ENCODE assay signal across 9 mouse cellular contexts in the genomic region with DNA sequence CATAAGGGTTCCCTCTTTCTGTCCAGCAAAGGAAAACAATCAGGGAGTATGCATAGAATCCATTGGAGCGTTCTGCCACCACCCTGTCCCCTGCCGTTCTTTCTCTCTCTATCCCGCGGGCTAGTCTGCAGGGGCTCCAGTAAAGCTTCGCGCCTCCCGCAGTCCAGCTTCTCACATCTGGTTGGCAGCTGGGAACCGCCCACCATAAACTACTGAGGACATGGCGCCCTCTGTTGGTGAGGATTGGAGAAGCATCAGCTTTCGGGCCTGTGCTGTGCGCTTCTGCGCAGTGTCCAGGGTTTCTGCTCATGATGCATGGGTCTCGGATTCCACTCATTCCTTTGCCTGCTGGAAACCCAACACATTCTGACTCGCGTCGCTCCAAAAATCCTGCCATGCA. TPM values are rescaled to one million over a fixed set of nuclear protein-coding genes. Genes with fewer than 3 reads are reported as not detected.
A peak's percentile ranks its signal among the peaks of the same experiment; 100 is the strongest.
DNase-seq lines count a peak whose midpoint lies in the region; ATAC-seq and TF ChIP-seq lines count a peak whose summit lies in the region.
"Had no signal": no experiment of that assay in that cellular context is flagged by ENCODE, and none has a peak within 500 bp of the region (broad histone marks: within the 10 kb centered on the region; RNA-seq: fewer than 3 reads in every experiment).

No protein-coding gene starts in this region.

- no peaks in the 10 kb centered on the region for H3K36me3 ChIP-seq in forebrain, embryonic 12.5 days (replicated peaks)
- H3K36me3 ChIP-seq in heart, postnatal 0 days (replicated peaks; ENCODE audit: control insufficient read depth, insufficient read depth, low read length) = no peaks in the 10 kb centered on the region
- no peaks in the 10 kb centered on the region for H3K36me3 ChIP-seq in liver, postnatal 0 days (replicated peaks; ENCODE audit: insufficient read depth, low read length)
- H3K36me3 ChIP-seq in neural tube, embryonic 14.5 days (ENCODE audit: control insufficient read depth, insufficient read depth, low read length) = no peaks in the 10 kb centered on the region
- H3K36me3 ChIP-seq in testis, adult 2 months (ENCODE audit: control insufficient read depth, insufficient read depth, low read length) = no peaks in the 10 kb centered on the region

- H3K4me2 ChIP-seq in forebrain, embryonic 12.5 days = peak overlapping the region; percentile 59
- H3K4me2 ChIP-seq in heart, postnatal 0 days (ENCODE audit: low read depth, low read length) = peak overlapping the region; percentile 13; the same call in 1 of the 2 replicates
- no peak overlapping the region; the same call in 1 of the 2 replicates for H3K4me2 ChIP-seq in liver, postnatal 0 days (ENCODE audit: low read depth, low read length)
- peak overlapping the region; percentile 64 for H3K4me2 ChIP-seq in neural tube, embryonic 14.5 days (ENCODE audit: low read depth, low read length)

- peak; percentile 66 for ATAC-seq in CD4-positive, CD25-positive, alpha-beta regulatory T cell, adult 4 months
- peak; percentile 75 for ATAC-seq in forebrain, embryonic 12.5 days (ENCODE audit: low FRiP score)
- ATAC-seq in heart, postnatal 0 days (ENCODE audit: insufficient read depth, low read depth) = peak; percentile 81
- ATAC-seq in liver, postnatal 0 days = peak; percentile 77
- ATAC-seq in neural tube, embryonic 14.5 days (ENCODE audit: low read depth) = peak; percentile 76

- H3K27ac ChIP-seq in forebrain, embryonic 12.5 days = no peak overlapping the region
- no peak overlapping the region for H3K27ac ChIP-seq in heart, postnatal 0 days (ENCODE audit: low read depth)
- H3K27ac ChIP-seq in liver, postnatal 0 days (ENCODE audit: low read depth) = no peak overlapping the region
- H3K27ac ChIP-seq in neural tube, embryonic 14.5 days (ENCODE audit: low read depth, low read length) = no peak overlapping the region
- H3K27ac ChIP-seq in testis, adult 2 months (ENCODE audit: control insufficient read depth, insufficient read depth, low read depth, low read length) = peak overlapping the region; percentile 42

- TF ChIP-seq EP300 in heart, postnatal 0 days (IDR thresholded peaks at IDR 0.05; ENCODE audit: low read depth) = no peak
- no peak for TF ChIP-seq EP300 in liver, postnatal 0 days (IDR thresholded peaks at IDR 0.05; ENCODE audit: low read depth)

- WGBS in forebrain, embryonic 12.5 days = under 1% methylated on average over 16 of the region's 16 CpGs
- under 1% methylated on average over 16 of the region's 16 CpGs for WGBS in heart, postnatal 0 days
- WGBS in liver, postnatal 0 days (ENCODE audit: insufficient replicate concordance) = under 1% methylated on average over 16 of the region's 16 CpGs
- WGBS in neural tube, embryonic 14.5 days = 0% methylated on average over 16 of the region's 16 CpGs

- TF ChIP-seq CTCF in heart, postnatal 0 days (IDR thresholded peaks at IDR 0.05; ENCODE audit: low read depth) = peak; percentile 93
- peak; percentile 91 for TF ChIP-seq CTCF in liver, postnatal 0 days (IDR thresholded peaks at IDR 0.05; ENCODE audit: low read depth)
- TF ChIP-seq CTCF in testis, adult 2 months (IDR thresholded peaks at IDR 0.05; ENCODE audit: control insufficient read depth, insufficient read depth, insufficient replicate concordance, low read depth, low read length) = peak; percentile 94

- H3K9me3 ChIP-seq in forebrain, embryonic 12.5 days = no peaks in the 10 kb centered on the region
- H3K9me3 ChIP-seq in heart, postnatal 0 days (replicated peaks; ENCODE audit: control insufficient read depth, low read length) = no peaks in the 10 kb centered on the region
- no peaks in the 10 kb centered on the region for H3K9me3 ChIP-seq in liver, postnatal 0 days (ENCODE audit: low read length)
- H3K9me3 ChIP-seq in neural tube, embryonic 14.5 days (ENCODE audit: control insufficient read depth, low read length) = no peaks in the 10 kb centered on the region

- H3K27me3 ChIP-seq in forebrain, embryonic 12.5 days = peaks cover 90% of the 10 kb centered on the region
- H3K27me3 ChIP-seq in heart, postnatal 0 days (ENCODE audit: control insufficient read depth, insufficient read depth, low read length) = peaks cover 68% of the 10 kb centered on the region
- H3K27me3 ChIP-seq in liver, postnatal 0 days (ENCODE audit: insufficient read depth, low read length) = peaks cover 79% of the 10 kb centered on the region
- H3K27me3 ChIP-seq in neural tube, embryonic 14.5 days (ENCODE audit: control insufficient read depth, insufficient read depth, low read length) = peaks cover 12% of the 10 kb centered on the region; the same call in 1 of the 2 replicates
- H3K27me3 ChIP-seq in testis, adult 2 months (ENCODE audit: control insufficient read depth, insufficient read depth, low read length) = no peaks in the 10 kb centered on the region

- H3K4me3 ChIP-seq in forebrain, embryonic 12.5 days (replicated peaks) = peak overlapping the region; percentile 8
- no peak overlapping the region for H3K4me3 ChIP-seq in heart, postnatal 0 days (ENCODE audit: low read depth, low read length)
- no peak overlapping the region for H3K4me3 ChIP-seq in liver, postnatal 0 days (ENCODE audit: low read depth, low read length)
- no peak overlapping the region for H3K4me3 ChIP-seq in neural tube, embryonic 14.5 days (ENCODE audit: low read depth, low read length)
- H3K4me3 ChIP-seq in testis, adult 2 months (ENCODE audit: control insufficient read depth, low read depth, low read length) = no peak overlapping the region
- H3K4me3 ChIP-seq: erythroblast, embryonic 14.5 days had no signal

- H3K4me1 ChIP-seq in forebrain, embryonic 12.5 days = peaks cover 48% of the 10 kb centered on the region
- no peaks in the 10 kb centered on the region for H3K4me1 ChIP-seq in heart, postnatal 0 days (ENCODE audit: control insufficient read depth, insufficient read depth)
- H3K4me1 ChIP-seq in liver, postnatal 0 days (ENCODE audit: insufficient read depth) = peaks cover 15% of the 10 kb centered on the region
- peaks cover 22% of the 10 kb centered on the region for H3K4me1 ChIP-seq in neural tube, embryonic 14.5 days (ENCODE audit: control insufficient read depth, insufficient read depth, low read length)
- H3K4me1 ChIP-seq in testis, adult 2 months (ENCODE audit: control insufficient read depth, insufficient read depth, low read length) = peaks cover 33% of the 10 kb centered on the region

- TF ChIP-seq POLR2A in testis, adult 2 months (IDR thresholded peaks at IDR 0.05; ENCODE audit: control insufficient read depth, low read depth, low read length) = no peak

- peak; percentile 83 for DNase-seq in c-Kit-positive CD71-negative TER-119-negative erythroid progenitor cells, embryonic 14.5 days (ENCODE audit: low read depth)
- peak; percentile 87 for DNase-seq in heart, postnatal 0 days (ENCODE audit: low spot score)
- peak; percentile 89 to 95 for DNase-seq in kidney, postnatal 36 days
- peak; percentile 88 for DNase-seq in liver, postnatal 0 days

- no peak overlapping the region for H3K9ac ChIP-seq in forebrain, embryonic 12.5 days
- no peak overlapping the region for H3K9ac ChIP-seq in heart, postnatal 0 days (replicated peaks; ENCODE audit: low read depth, low read length)
- no peak overlapping the region for H3K9ac ChIP-seq in liver, postnatal 0 days (replicated peaks)
- H3K9ac ChIP-seq in neural tube, embryonic 14.5 days (replicated peaks; ENCODE audit: low read depth, low read length) = no peak overlapping the region

RNA-seq across cellular contexts. Expression of a gene that starts 16.8 kb away (rescaled TPM):
- polyA plus RNA-seq in CD4-positive, CD25-positive, alpha-beta regulatory T cell, adult 4 months (2017; shearing (Covaris generic)) = under 1 TPM; 0.13 to 0.48 TPM
- polyA plus RNA-seq in forebrain, embryonic 12.5 days (2016; fragmentation: Nextera tagmentation; extraction: Ambion mirVana) = 1.00 and 2.0 TPM in 2 replicates
- not detected in 2 replicates for total RNA-seq in heart, postnatal 0 days (2014; rRNA removed; ENCODE audit: low replicate concordance)
- not detected in 2 replicates for polyA plus RNA-seq in heart, postnatal 0 days (2015; fragmentation: Nextera tagmentation; extraction: Ambion mirVana)
- polyA plus RNA-seq in liver, postnatal 0 days (2015; fragmentation: Nextera tagmentation; extraction: Ambion mirVana) = 0.09 and 0.18 TPM in 2 replicates
- not detected in 2 replicates for polyA plus RNA-seq in neural tube, embryonic 14.5 days (2014; fragmentation: Nextera tagmentation; extraction: Ambion mirVana)
- 0.16 and 0.23 TPM in 2 replicates for polyA plus RNA-seq in testis, adult 2 months (2012; rRNA removed)

RNA-seq across cellular contexts. Expression of a gene that starts 36.4 kb away (rescaled TPM):
- polyA plus RNA-seq in CD4-positive, CD25-positive, alpha-beta regulatory T cell, adult 4 months (2017; shearing (Covaris generic)) = not detected
- 3.3 and 4.5 TPM in 2 replicates for polyA plus RNA-seq in forebrain, embryonic 12.5 days (2016; fragmentation: Nextera tagmentation; extraction: Ambion mirVana)
- 0.23 and 0.88 TPM in 2 replicates for total RNA-seq in heart, postnatal 0 days (2014; rRNA removed; ENCODE audit: low replicate concordance)
- polyA plus RNA-seq in heart, postnatal 0 days (2015; fragmentation: Nextera tagmentation; extraction: Ambion mirVana) = 0.11 and 0.21 TPM in 2 replicates
- polyA plus RNA-seq in liver, postnatal 0 days (2015; fragmentation: Nextera tagmentation; extraction: Ambion mirVana) = 0.07 and 0.12 TPM in 2 replicates
- 8.4 TPM in 1 of 2 replicates, not detected in the other for polyA plus RNA-seq in neural tube, embryonic 14.5 days (2014; fragmentation: Nextera tagmentation; extraction: Ambion mirVana)
- polyA plus RNA-seq in testis, adult 2 months (2012; rRNA removed) = 11.2 and 13.4 TPM in 2 replicates
- polyA plus RNA-seq: erythroblast, embryonic 14.5 days had no signal

RNA-seq across cellular contexts. Expression of a gene that starts 46.7 kb away (rescaled TPM):
- not detected for polyA plus RNA-seq in CD4-positive, CD25-positive, alpha-beta regulatory T cell, adult 4 months (2017; shearing (Covaris generic))
- polyA plus RNA-seq in forebrain, embryonic 12.5 days (2016; fragmentation: Nextera tagmentation; extraction: Ambion mirVana) = 2.0 TPM in 2 replicates
- not detected in 2 replicates for total RNA-seq in heart, postnatal 0 days (2014; rRNA removed; ENCODE audit: low replicate concordance)
- not detected in 2 replicates for polyA plus RNA-seq in heart, postnatal 0 days (2015; fragmentation: Nextera tagmentation; extraction: Ambion mirVana)
- not detected in 2 replicates for polyA plus RNA-seq in liver, postnatal 0 days (2015; fragmentation: Nextera tagmentation; extraction: Ambion mirVana)
- 14.4 and 19.6 TPM in 2 replicates for polyA plus RNA-seq in neural tube, embryonic 14.5 days (2014; fragmentation: Nextera tagmentation; extraction: Ambion mirVana)
- 0.06 and 0.07 TPM in 2 replicates for polyA plus RNA-seq in testis, adult 2 months (2012; rRNA removed)
- polyA plus RNA-seq: erythroblast, embryonic 14.5 days had no signal

RNA-seq across cellular contexts. Expression of a gene that starts 59.1 kb away (rescaled TPM):
- polyA plus RNA-seq in CD4-positive, CD25-positive, alpha-beta regulatory T cell, adult 4 months (2017; shearing (Covaris generic)) = not detected
- not detected in 2 replicates for polyA plus RNA-seq in forebrain, embryonic 12.5 days (2016; fragmentation: Nextera tagmentation; extraction: Ambion mirVana)
- 2.4 and 9.6 TPM in 2 replicates for total RNA-seq in heart, postnatal 0 days (2014; rRNA removed; ENCODE audit: low replicate concordance)
- 2.0 and 2.5 TPM in 2 replicates for polyA plus RNA-seq in heart, postnatal 0 days (2015; fragmentation: Nextera tagmentation; extraction: Ambion mirVana)
- 0.04 and 0.11 TPM in 2 replicates for polyA plus RNA-seq in liver, postnatal 0 days (2015; fragmentation: Nextera tagmentation; extraction: Ambion mirVana)
- polyA plus RNA-seq in neural tube, embryonic 14.5 days (2014; fragmentation: Nextera tagmentation; extraction: Ambion mirVana) = 0.23 TPM in 1 of 2 replicates, not detected in the other
- polyA plus RNA-seq in testis, adult 2 months (2012; rRNA removed) = 0.44 and 0.53 TPM in 2 replicates
- polyA plus RNA-seq: erythroblast, embryonic 14.5 days had no signal
